Mouse (Mus musculus) T-helper 2 cell (primary cell): Measurements from ENCODE around the gene Dhcr24.

Experiments used
- in situ Hi-C: fragments of 300-600 bp; cut with MboI, MseI; formaldehyde crosslinking; loops from one replicate; pipeline ENCODE4 v1.15.1; 2025; ENCODE audit warnings: high pct_unique_total_duplicates

Gene Dhcr24

DNA sequence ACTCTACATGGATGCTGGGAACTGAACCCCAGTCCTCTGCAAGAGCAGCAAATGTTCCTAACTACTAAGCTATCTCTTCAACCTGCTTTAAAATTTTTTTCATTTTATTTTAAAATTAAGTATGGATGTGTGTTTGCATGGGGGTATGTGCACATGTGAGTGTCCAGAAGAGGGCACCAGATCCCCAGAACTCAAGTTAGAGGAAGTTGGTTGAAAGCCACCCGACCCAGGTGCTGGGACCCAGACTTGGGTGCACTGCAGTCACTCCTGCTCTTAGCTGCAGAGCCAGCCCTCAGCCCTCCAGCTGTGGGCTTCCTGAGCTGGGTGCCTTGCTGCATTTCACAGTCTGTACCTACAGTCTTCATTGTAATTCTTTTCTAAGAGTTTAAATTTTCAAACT is 38.6 kb downstream of the Dhcr24 start:
- in situ Hi-C loops, result no loop called here

DNA sequence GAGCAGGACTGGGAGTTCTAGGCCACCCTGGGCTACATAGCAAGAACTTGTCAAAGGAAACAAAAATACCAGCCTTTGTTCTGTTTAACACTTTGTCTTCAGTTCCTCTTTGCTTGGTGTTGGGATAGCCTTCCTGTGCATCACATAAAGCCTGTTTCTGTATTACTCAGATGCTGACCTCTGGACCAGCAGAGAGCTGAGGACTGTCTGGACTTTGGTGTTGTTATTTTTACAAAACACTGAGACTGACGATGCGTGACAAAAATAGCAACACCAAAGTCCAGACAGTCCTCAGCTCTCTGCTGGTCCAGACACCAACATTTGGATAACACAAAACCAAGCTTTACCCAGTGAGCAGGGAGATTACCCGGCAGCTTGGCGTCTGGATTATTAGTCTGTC is 39.9 kb downstream of the Dhcr24 start:
- in situ Hi-C loops, result no loop called here

DNA sequence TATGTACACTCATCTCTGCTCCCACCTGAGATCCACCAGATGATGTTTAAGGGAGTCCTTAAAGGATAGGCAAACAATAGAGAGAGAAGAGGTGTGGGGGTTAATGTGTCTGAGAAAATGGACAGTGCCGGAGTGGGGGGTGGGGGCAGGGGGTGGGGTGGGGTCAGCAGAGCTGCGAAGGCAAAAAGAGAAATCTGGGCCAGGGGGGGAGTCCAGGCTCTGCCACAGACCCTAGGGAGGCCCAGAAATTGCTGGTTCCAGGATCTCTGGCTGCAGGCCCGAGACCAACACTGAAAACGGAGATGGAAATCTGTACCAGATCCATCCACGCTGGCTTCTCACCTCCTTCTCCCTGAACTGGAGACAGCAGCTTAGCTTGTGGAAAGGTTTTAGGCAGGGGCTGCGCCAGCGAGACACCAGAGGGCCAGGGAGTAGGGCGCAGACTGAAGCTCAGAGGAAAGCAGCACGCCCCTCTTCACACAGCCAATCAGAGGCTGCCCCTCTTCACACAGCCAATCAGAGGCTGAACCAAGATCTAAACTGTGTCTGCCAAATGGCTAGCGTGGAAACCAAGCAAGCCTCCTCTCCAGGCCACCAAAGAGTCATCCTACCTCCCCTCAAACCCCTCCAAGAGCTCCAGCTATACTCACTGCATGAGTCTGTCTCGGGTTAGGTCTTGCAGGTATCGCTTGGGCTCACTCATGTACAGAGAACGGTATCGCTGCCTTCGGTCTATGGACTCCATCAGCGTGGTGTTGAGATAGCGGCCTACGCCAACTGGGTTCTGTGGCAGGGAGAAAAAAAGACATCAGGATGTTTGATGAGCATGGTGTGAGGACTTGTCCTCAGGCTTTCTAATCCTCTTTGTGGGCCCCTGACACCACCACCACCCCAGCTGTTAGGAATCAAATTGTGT is 46.1 kb downstream of the Dhcr24 start:
- in situ Hi-C loops, result no loop called here

DNA sequence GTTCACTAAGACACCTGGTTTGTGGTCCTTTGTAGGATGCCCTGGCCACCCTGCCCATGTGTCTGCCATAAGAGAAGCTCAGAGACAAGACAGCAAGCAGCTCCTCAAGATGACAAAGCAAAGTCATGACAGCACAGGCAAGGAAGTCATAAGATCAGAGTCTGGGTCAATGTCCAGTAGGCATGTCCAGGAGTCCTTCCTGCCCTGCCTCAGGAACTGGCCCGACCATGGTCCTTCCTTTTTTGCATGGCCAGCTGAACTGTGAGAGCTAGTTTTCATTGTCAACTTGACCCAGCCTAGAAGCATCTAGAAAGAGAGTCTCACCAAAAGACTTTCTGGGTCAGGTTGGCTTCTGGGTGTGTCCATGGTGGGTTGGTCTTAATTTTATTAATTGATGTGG is 47.1 kb downstream of the Dhcr24 start:
- in situ Hi-C loops, result no loop called here

DNA sequence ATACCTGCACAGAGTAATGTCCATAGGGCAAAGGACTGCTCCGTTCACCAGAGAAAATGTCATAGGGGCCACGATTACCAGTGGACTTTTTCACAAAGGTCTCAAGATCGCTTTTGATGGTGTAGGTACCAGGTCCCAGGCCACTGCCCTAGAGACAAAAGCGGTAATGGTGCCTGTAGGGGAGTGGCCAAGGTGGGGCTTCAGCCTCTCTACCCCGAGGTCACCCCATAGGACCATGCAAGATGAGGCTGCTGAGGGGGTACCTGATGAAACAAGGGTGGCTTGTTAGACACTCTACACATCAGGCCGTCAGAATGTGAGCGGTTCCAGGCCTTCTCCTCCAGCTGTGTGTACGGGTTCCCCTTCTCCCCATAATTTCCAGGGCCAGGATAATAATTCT is 52.3 kb downstream of the Dhcr24 start:
- in situ Hi-C loops, result no loop called here

DNA sequence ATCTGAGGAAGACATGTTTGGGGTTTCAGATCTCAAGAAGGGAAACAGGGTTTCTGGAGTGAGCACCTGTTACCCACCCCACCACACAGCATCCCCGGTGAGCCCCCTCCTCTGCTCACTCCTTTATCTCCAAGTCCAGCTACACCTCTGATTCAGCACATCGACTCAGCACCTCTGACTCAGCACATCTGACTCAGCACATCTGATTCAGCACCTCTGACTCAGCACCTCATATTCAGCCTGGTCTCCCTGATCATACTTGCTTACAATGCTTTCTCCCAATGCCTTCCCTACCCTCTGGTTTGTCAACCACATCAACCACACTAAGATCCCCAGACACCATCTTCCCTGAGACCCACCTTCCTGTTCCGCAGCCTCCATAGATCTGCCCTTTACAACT is 52.7 kb downstream of the Dhcr24 start:
- in situ Hi-C loops, result no loop called here

DNA sequence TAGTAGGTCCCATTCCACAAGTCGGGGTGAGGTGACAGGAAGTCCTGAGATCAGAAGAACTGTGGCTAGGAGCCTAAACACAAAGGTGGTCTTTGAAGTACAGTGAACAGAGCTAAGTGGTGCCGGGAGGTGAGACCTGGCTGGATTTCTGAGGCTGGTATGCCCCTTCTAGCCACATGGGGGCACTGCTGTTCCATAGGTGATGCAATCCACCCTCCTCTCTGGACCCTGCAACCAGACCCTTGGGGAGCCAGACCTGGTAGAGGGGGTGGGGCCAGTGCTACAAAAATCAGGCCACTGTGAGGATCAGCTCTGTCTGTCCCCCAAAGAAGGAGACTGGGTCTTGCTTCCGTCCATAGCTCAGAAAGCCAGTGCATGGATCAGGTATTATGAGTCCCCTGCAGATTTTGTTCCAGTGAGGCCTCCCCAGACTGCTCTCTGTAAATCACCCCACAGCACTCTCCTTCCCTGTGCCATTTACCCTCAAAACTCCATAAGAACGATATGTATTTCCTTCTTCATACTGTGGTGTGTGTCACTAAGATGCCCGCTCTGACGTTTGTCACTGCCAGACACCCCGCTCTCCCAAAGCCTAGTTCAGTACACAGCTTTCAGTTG is 53.5 kb downstream of the Dhcr24 start:
- in situ Hi-C loops, result no loop called here

DNA sequence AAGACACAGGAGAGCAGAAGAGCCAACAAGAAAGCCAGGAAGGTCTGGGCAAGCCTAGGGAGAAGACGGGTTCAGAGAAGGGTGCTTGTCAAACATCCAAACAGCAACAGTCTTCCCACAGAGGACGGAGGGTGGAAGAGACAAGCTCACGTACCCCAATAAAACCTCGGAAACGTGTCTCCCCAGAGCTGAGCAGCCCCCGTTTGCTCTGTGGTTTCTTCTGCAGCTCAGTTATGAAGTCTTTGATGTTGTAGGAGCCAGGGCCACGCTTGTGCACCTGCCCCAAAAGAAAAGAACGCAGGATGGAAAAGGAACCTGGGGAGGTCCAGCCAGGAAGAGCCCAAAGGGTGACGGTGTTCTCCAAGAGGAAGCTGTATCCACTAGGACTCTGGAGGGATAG is 54.0 kb downstream of the Dhcr24 start:
- in situ Hi-C loops, result no loop called here

DNA sequence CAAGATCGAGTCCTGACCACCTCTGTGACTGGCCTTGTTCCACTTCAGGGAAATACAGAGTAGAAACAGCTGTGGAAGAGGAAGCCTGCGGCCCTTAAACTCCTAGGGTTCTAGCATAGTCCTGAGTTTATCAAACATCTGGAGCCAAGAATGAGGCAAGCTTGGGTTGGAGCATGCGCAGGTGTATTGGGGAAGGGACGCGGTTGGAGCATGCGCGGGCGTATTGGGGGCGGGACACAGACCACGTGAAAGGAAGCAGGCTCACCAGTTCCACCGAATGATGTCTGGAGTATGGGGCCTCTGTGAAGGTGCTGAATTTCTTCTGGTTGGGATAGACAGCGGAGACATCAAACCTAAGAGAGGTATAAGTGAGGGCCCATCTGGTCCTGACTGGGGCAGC is 54.8 kb downstream of the Dhcr24 start:
- in situ Hi-C loops, result no loop called here

DNA sequence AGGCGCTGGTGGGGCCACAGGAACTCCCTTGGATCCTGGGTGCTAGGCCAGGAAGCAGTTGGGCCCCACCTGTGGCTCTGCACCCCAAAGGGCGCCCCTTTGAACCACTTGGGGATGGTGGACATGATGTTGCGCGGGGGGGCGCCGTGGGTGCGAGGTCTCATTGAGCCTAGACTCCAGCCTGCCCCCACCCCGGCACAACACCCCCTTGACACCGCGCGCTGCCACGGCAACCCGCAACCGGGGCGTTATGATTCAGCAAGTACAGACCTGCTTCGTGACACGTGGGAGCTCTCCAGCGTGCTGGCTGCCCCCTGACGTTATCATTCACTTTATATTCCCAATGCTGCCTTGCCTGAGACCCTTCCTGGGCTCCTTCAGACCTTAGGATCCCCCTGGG is 56.2 kb downstream of the Dhcr24 start, which contains the start of gene Lexm:
Gene Lexm, minus strand, starts transcription at position 186 of the 400 bp plus-strand sequence.
- in situ Hi-C loops, result no loop called here

DNA sequence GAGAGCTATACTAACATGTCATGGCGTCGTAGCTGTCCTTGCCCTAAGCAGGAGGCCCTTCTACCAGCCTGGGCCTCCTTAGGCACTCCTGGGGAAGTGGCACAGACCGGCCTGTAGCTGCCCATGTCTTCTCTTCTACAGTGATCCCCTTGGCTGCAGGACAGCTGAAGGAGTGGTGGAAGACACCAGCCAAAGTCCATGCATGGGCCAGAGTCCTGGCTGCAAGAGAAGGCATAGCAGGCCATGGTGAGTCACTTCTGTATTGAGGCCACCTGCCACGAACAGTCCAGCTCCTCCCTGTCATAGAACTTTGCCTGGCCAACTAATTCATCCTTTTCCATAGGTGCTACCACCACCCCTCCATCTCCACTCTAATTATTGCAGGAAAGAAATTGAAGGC is 58.1 kb downstream of the Dhcr24 start:
- in situ Hi-C loops, result no loop called here

DNA sequence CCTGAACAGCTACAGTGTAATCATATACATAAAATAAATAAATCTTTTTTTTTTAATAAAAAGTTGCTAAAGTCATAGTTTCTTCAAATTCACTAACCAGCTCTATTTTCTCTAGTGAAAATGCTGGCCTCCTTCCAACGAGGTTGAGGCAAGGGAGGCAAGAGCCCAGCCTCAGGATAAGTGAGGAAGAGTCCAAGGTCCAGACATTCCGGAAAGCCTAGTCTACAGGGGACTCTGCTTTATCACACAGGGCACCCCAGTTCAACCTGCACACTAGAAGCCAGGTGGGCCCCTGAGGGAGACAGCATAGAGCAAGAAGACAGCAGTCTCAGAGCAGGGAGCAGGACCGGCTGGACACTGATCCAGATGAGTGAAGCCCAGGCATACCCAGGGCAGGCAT is 60.6 kb downstream of the Dhcr24 start:
- in situ Hi-C loops, result no loop called here

DNA sequence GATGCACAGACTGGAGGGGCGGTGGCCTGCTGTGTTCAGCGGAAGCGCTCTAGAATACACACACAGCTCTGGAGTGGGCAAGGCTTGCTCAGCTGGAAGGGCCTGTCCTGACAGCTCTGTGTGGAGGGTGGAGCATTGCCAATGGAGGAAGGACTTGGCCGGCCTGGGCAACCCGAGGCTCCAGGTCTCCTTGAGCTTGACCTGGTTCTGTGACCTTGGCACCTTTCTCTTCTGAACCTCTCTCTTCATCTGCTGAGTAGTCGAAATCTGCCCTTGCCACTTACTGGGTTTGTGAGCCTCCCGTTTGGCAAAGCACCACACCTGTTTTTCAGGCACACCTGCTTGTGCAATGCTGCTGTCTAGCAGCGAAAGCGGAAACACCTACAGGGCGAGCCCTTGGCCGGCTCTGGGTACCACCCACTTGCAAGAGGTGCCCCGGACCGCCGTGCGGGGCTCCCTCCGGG is 61.2 kb downstream of the Dhcr24 start, which contains the start of gene Ttc22:
Gene Ttc22, plus strand, starts transcription at position 403 of the 464 bp plus-strand sequence.
- in situ Hi-C loops, result no loop called here

DNA sequence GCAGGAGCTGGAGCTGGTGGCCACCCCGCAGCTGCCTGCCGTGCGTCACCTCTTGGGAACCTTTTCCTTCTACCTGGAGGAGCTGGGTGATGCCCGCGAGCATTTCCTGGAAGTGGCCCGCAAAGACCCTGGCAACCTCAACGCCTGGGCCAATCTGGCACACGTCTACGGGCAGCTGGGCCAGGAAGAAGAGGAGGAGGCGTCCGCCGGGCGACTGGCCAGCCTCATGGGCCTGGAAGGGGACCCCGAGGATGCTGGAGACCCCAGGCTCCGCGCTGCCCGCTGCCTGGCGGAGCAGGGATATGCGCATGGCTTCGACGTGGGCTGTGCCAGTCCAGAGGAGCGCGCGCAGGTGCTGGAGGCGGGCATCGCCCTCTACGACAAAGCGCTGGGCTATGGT is 61.9 kb downstream of the Dhcr24 start:
- in situ Hi-C loops, result no loop called here

DNA sequence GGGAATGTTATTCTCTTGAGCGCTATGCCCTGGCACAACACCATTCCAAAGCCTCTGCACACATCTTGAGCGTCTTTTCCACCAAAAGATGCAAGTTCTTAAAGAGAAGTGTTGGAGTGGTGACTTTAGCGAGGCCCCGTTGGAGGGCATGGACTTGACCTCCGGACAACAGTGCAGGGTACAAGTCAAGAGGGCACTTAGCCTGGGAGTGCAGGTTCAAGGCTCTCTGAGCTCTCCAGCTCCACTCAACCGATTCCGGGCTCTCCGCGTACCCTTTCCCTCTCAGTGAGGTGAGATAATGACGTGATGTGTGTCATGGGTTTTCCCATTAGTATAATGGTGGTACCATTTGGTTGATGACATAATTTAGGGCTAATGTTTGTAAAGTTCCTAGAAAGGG is 63.4 kb downstream of the Dhcr24 start:
- in situ Hi-C loops, result no loop called here

DNA sequence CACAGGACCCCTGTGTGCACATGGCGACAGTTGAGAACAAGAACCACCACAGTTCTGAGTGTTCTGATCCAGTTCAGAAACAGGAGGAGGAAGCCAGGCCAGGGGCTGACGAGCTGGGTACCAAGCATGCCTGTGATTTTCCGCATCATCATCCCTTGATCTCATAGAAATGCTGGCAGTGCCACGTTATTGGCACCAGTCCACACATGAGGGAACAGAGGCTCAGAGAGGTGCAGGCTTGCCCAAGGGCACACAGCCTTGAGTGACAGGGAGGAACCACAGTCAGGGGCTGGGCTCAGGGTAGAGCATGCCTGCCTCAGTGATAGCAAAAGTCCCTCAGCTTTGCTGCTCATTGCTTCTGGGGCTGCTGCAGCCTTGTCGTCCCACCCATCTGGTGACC is 67.0 kb downstream of the Dhcr24 start:
- in situ Hi-C loops, result no loop called here

DNA sequence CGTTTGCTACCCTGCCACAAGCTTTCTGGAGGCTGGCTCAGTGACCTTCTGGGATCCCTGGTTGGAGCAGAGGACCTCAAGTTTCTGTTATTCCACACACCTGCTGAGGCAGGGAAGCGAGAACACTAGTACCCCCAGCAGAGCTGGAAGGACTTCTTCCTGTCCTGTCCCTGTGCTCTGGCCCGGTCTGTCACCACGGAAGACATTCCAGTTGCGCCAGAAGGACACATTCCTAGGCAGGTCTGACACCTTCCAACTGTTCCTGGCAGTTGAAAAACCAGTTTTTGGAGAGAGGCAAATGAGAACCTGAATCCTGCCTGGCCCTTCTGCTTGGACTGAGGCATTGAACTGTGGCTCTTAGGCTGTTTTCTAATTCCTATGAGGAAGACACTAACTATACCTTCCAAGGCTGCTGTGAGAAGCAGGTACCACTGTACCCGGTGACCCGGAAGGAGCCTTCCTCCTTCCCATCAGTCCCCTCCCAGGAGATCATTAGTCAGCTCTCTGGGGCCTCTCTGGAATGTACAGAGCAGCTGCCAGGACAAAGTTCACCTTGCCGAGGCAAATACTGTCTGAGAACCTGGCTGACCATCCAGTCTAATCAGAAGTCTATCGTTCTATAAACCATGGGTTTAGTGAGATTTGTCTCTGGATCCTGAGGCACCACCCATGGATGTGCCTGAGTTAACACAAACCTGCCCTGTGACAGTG is 68.0 kb downstream of the Dhcr24 start:
- in situ Hi-C loops, result no loop called here

DNA sequence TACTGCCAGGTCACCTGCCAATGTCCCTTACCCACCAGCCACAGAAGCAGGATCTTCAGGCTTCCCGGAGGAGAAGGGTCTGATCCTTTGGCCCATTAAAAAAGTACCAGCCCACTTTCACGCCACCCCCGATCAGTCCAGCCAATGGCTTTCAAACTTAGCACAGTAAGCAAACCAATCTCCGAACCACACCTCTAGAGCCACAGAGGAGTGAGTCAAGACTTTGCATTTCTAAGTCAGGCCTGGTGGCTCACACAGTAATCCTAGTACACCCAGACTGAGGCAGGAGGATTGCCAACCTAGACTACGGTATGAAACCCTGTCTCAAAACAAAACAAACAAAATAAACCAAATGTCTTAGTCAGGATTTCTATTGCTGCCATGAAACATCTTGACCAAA is 68.5 kb downstream of the Dhcr24 start:
- in situ Hi-C loops, result no loop called here

DNA sequence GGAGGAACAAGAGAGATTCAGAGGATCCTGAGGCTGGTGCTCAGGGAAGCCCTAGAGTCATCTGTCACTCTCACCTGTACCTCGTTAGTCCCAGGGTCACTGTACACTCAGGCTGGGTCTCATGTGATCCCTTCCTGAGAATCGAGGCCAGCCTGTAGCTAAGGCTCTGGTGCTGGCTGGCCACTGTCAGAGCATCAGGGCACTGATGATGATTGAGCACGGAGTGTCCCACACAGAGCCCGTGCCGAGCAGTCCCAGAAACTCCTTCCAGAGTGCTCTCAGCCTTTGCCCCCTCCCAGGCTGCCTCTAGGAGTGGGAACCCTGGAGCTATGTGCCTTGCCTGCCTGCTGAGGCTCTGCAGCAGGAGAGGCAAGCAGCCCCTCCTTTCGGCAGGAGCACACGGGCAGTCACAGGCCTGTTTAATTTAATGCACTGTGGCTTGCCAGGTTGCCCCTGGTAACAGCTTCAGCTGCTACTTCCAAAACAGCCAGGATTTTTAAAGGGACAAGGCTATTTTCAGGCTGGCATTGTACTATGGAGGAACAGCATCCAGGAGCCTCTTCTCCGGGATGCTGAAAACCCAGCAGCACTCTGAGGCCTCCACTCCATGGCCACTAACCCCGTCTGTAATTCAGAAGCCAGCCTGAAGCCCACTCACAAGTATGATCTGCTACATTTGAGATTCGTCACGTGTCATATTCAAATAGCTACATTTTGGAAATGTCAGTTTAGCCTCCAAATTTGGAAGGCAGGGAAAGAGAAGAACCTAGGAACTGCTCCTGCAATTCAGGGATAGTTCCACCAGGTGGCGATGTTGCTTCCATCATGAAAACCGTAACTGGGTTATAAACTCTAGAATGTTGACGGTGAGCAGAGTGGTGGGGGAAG is 69.7 kb downstream of the Dhcr24 start:
- in situ Hi-C loops, result loop anchor here (5.0 kb wide), 1 partner anchor 77 kb away; no protein-coding TSS in a partner anchor

DNA sequence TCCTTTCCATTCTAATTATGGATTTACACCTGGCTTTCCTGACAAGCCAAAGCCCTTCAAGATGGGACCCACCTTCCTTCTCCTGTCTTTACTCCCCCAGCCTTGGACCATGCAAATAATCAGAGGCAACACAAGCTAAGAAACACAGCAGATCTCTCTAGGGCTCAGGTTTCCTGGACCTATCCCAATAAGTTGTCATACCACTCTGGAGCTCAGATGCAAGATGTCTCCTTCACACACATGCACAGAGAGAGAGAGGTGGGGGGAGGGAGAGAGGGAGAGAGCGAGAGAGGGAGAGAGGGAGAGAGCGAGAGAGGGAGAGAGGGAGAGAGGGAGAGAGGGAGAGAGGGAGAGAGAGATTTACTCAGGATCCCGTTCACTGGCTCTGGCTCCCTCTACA is 71.5 kb downstream of the Dhcr24 start:
- in situ Hi-C loops, result loop anchor here (5.0 kb wide), 1 partner anchor 75 kb away; no protein-coding TSS in a partner anchor
